Mouse (Mus musculus) liver, embryonic 14.5 days (tissue): ENCODE results near the gene Foxk1. TPM values are rescaled to one million over a fixed set of nuclear protein-coding genes. Genes with fewer than 3 reads are reported as not detected.

Experiments
- ATAC-seq: fragments of 200-750 bp; cut with Nextera tagmentation; 2 replicates; pipeline ENCODE4 v1.8.0; 2017; ENCODE audit warnings: moderate number of reproducible peaks, mild to moderate bottlenecking, moderate library complexity; ENCODE audit not compliant: insufficient read depth
- DNase-seq, 3 experiments: peaks; one replicate each; pipeline ENCODE4 v3.0.0-alpha.2; 2012 to 2013; ENCODE audit warnings: low read depth in 3 of 3, low spot score in 3 of 3
- H3K27ac ChIP-seq: fragments of 300-500 bp; sonication (generic); 2 replicates; pipeline ENCODE4 v1.5.1; 2014; ENCODE audit warnings: moderate library complexity, mild to moderate bottlenecking, control low read depth, inconsistent platforms
- H3K27me3 ChIP-seq: fragments of 300-500 bp; sonication (generic); 2 replicates; pipeline ENCODE4 v1.6.1; 2014; ENCODE audit warnings: mild to moderate bottlenecking, low read length, moderate library complexity; ENCODE audit not compliant: control insufficient read depth, insufficient read depth
- H3K36me3 ChIP-seq: fragments of 300-500 bp; sonication (generic); replicated peaks from 2 replicates; pipeline ENCODE4 v1.6.1; 2014; ENCODE audit warnings: low read depth; ENCODE audit not compliant: control insufficient read depth, insufficient read depth
- H3K4me1 ChIP-seq, 2 experiments: fragments of 200-500 bp in 1 of 2; fragments of 300-500 bp in 1 of 2; sonication (generic) in 1 of 2; replicated peaks; 2 replicates each; pipeline ENCODE4 v1.6.1; 2012 to 2014; ENCODE audit warnings: antibody characterized with exemption in 1 of 2, inconsistent platforms in 1 of 2, low read length in 1 of 2; ENCODE audit not compliant: control insufficient read depth in 2 of 2, insufficient read depth in 2 of 2
- H3K4me2 ChIP-seq: fragments of 300-500 bp; sonication (generic); 2 replicates; pipeline ENCODE4 v1.6.1; 2014; ENCODE audit warnings: low read depth, mild to moderate bottlenecking, control low read depth, moderate library complexity
- H3K4me3 ChIP-seq, 2 experiments: fragments of 200-500 bp in 1 of 2; fragments of 300-500 bp in 1 of 2; sonication (generic) in 1 of 2; 2 replicates each; pipeline ENCODE4 v1.5.1; 2012 to 2014; ENCODE audit warnings: low read depth in 2 of 2, low read length in 2 of 2, mild to moderate bottlenecking in 2 of 2, control low read depth in 1 of 2, inconsistent platforms in 1 of 2, moderate library complexity in 1 of 2; ENCODE audit not compliant: insufficient read depth in 1 of 2
- H3K9ac ChIP-seq: fragments of 300-500 bp; sonication (generic); replicated peaks from 2 replicates; pipeline ENCODE4 v1.6.1; 2014; ENCODE audit warnings: mild to moderate bottlenecking, control low read depth, moderate library complexity
- H3K9me3 ChIP-seq: fragments of 300-500 bp; sonication (generic); 2 replicates; pipeline ENCODE4 v1.6.1; 2016; ENCODE audit warnings: low read length, mixed read lengths; ENCODE audit not compliant: control insufficient read depth
- CTCF ChIP-seq: IDR thresholded peaks from 2 replicates; pipeline ENCODE4 v1.5.1; 2016; ENCODE audit warnings: antibody characterized with exemption, low read depth, control low read depth
- EP300 ChIP-seq: IDR thresholded peaks from 2 replicates; pipeline ENCODE4 v1.6.1; 2016; ENCODE audit warnings: antibody characterized with exemption, low read depth
- WGBS: fragments of 180-500 bp; shearing (Covaris S2); extraction: QIAGEN DNeasy Blood & Tissue Kit; methylation state at CpG from one replicate; pipeline ENCODE4 v1.1.7; 2014; ENCODE audit not compliant: insufficient replicate concordance; 5-methylcytosine and 5-hydroxymethylcytosine counted together
- polyA plus RNA-seq, 2 experiments: library from polyadenylated mRNA; depleted of rRNA in 1 of 2; stranded (reverse) in 1 of 2; unstranded in 1 of 2; fragments of >200 nt; fragmentation: Nextera tagmentation in 1 of 2; extraction: Ambion mirVana in 1 of 2; gene quantifications; 2 replicates each; pipeline versions ENCODE4 v1.2.1 to v1.2.3; 2012 to 2014

Gene Foxk1
- polyA plus RNA-seq, 2 experiments = 1.1 to 2.4 TPM

DNA sequence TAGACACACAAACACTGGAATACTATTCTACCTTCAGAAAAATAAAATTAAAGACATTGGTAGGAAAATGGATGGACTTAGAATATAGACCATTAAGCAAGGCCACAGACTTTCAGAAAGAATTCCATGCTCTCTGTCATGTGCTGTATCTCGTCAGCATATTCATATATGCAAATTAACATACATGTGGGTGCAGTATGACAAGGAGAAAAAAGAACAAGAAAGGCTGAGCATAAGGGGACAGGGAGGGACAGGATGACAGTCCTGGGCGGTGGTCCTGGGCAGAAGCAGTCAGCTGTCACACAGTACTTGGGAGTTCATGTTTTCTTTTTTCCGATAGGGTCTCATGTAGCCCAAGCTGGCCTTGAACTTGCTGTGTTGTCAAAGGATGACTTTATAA lies 22.4 kb downstream of the Foxk1 start:
- Histone ChIP-seq H3K4me3 (no peak overlapping the region), H3K27me3 (no peaks in the 10 kb centered on the region), H3K9me3 (no peaks in the 10 kb centered on the region), H3K9ac (no peak overlapping the region), H3K27ac (no peak overlapping the region), H3K4me1 (peaks cover 0 to 32% of the 10 kb centered on the region in 2 experiments), H3K36me3 (no peaks in the 10 kb centered on the region), H3K4me2 (no peak overlapping the region)
- ATAC-seq (no peak), DNase-seq (no peak)
- TF ChIP-seq CTCF (no peak), EP300 (no peak)
- WGBS = 52% methylated on average over 3 of the region's 3 CpGs

GRCm38 (mm10) chr5:142424627-142425349 lies 23.5 kb downstream of the Foxk1 start:
- H3K27me3 ChIP-seq = no peaks in the 10 kb centered on the region
- WGBS = 44% methylated on average over 13 of the region's 13 CpGs
- no peak for TF ChIP-seq EP300
- no peak for TF ChIP-seq CTCF
- H3K4me2 ChIP-seq = no peak overlapping the region
- H3K36me3 ChIP-seq = no peaks in the 10 kb centered on the region
- no peaks in the 10 kb centered on the region for H3K9me3 ChIP-seq
- peaks cover 0 to 32% of the 10 kb centered on the region in 2 experiments for H3K4me1 ChIP-seq
- no peak overlapping the region for H3K9ac ChIP-seq
- H3K27ac ChIP-seq = no peak overlapping the region
- ATAC-seq (peak; percentile 25; the same call in 1 of the 2 replicates), DNase-seq (no peak)
- H3K4me3 ChIP-seq = no peak overlapping the region

- TF ChIP-seq CTCF (no peak), EP300 (no peak)
- Histone ChIP-seq H3K4me2 (no peak overlapping the region), H3K4me1 (peaks cover 0 to 32% of the 10 kb centered on the region in 2 experiments), H3K27me3 (no peaks in the 10 kb centered on the region), H3K9me3 (no peaks in the 10 kb centered on the region), H3K36me3 (no peaks in the 10 kb centered on the region), H3K27ac (no peak overlapping the region), H3K9ac (no peak overlapping the region), H3K4me3 (no peak overlapping the region)
- WGBS = 63% methylated on average over 2 of the region's 2 CpGs
- ATAC-seq = no peak
- no peak for DNase-seq
These were observed 25.2 kb downstream of the Foxk1 start for GRCm38 (mm10) chr5:142426476-142426875.

GRCm38 (mm10) chr5:142427876-142428275 lies 26.6 kb downstream of the Foxk1 start:
- Histone ChIP-seq H3K27ac (no peak overlapping the region), H3K4me2 (no peak overlapping the region), H3K9ac (no peak overlapping the region), H3K9me3 (no peaks in the 10 kb centered on the region), H3K4me1 (peaks cover 0 to 32% of the 10 kb centered on the region in 2 experiments), H3K27me3 (no peaks in the 10 kb centered on the region), H3K4me3 (no peak overlapping the region), H3K36me3 (no peaks in the 10 kb centered on the region)
- ATAC-seq (no peak), DNase-seq (no peak)
- TF ChIP-seq EP300 (no peak), CTCF (no peak)
- WGBS = 72% methylated on average over 10 of the region's 10 CpGs

DNA sequence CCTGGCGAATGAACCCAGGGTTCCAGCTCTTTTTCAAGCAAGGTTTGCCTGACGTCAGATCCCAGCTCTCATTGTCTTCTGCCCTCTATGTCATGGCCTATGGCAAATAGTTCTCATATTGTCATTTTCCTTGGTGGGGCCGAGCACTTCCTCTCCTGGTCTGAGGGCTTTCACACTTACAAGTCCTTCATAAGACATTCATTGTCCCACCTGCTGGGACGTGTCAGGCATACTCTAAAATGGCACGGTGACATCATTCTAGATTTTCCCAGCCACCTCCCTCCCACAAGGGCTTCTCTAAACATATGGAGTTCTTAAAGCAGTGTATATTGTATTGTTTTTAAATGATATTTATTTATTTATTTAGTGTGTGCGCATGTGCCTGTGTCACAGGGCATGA lies 27.4 kb downstream of the Foxk1 start:
- Histone ChIP-seq H3K9ac (no peak overlapping the region), H3K27ac (no peak overlapping the region), H3K4me2 (no peak overlapping the region), H3K27me3 (no peaks in the 10 kb centered on the region), H3K4me3 (no peak overlapping the region), H3K9me3 (no peaks in the 10 kb centered on the region), H3K4me1 (peaks cover 0 to 32% of the 10 kb centered on the region in 2 experiments), H3K36me3 (no peaks in the 10 kb centered on the region)
- WGBS = 71% methylated on average over 6 of the region's 6 CpGs
- DNase-seq (no peak), ATAC-seq (no peak)
- TF ChIP-seq CTCF = no peak
- TF ChIP-seq EP300 = no peak
